ENCODE assay signal across 8 mouse cellular contexts in the genomic region with DNA sequence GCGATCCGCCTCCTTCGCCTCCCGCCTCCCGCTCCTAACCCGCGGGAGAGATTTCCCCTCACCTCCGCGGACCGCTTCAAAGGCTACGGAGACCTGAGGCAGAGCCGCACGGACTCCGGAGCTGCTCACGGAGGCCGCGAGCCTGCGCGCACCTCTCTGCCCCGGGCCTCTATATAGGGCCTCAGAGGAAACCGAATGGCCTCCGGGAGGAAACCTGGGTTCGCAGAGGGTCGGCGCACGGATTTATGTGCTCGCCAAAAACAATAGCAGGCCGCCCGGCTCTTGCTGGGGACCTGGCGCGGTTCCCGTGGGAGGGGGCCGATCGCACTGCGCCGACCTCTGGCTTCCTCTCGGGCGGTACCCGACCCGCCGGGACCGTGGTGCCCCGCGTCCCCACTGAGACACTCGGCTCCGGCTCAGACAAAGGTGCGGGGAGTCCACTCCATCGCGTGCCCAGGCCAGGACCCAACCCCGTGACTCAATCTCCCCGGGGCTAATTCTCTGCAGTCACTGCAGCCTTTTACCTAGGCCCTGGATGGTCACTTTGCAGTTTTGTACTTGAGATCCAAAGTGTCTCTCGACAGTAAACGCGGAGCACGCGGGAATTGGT. TPM values are rescaled to one million over a fixed set of nuclear protein-coding genes. Genes with fewer than 3 reads are reported as not detected.
DNase-seq lines count a peak whose midpoint lies in the region; ATAC-seq lines count a peak whose summit lies in the region.

No protein-coding gene starts in this region.

- H3K27me3 ChIP-seq in heart, embryonic 11.5 days (ENCODE audit: control insufficient read depth, insufficient read depth, low read length), result no peaks in the 10 kb centered on the region
- H3K27me3 ChIP-seq in limb, embryonic 12.5 days, result no peaks in the 10 kb centered on the region
- H3K27me3 ChIP-seq in neural tube, embryonic 15.5 days (replicated peaks), result no peaks in the 10 kb centered on the region

- intact Hi-C loops in heart, postnatal 10 days (cut with DNase I), result loop anchor here (2.0 kb wide), 1 partner anchor 28 kb away; no protein-coding TSS in a partner anchor

- no peak for DNase-seq in heart, postnatal 10 days
- peak; percentile 88 for DNase-seq in 3134 (ENCODE audit: extremely low read depth, insufficient read length, low spot score)
- peak; percentile 71 for DNase-seq in adrenal gland, postnatal 14 days
- peak; percentile 66 for DNase-seq in gastrocnemius, postnatal 10 days
- no peak for DNase-seq in ovary, adult 18-20 months (ENCODE audit: low spot score)

- H3K4me3 ChIP-seq in heart, embryonic 11.5 days (ENCODE audit: low read depth, low read length), result peak overlapping the region; percentile 96
- H3K4me3 ChIP-seq in limb, embryonic 12.5 days (replicated peaks), result peak overlapping the region; percentile 96
- peak overlapping the region; percentile 94 for H3K4me3 ChIP-seq in neural tube, embryonic 15.5 days (replicated peaks)

- peaks cover 16% of the 10 kb centered on the region for H3K4me1 ChIP-seq in heart, embryonic 11.5 days (ENCODE audit: control insufficient read depth, insufficient read depth, low read length)
- peaks cover 22% of the 10 kb centered on the region for H3K4me1 ChIP-seq in limb, embryonic 12.5 days (replicated peaks)
- H3K4me1 ChIP-seq in neural tube, embryonic 15.5 days, result peaks cover 30% of the 10 kb centered on the region

- peak overlapping the region; percentile 100 for H3K27ac ChIP-seq in heart, embryonic 11.5 days (ENCODE audit: low read depth, low read length)
- peak overlapping the region; percentile 100 for H3K27ac ChIP-seq in limb, embryonic 12.5 days
- H3K27ac ChIP-seq in neural tube, embryonic 15.5 days (replicated peaks), result peak overlapping the region; percentile 100

- H3K9ac ChIP-seq in heart, embryonic 11.5 days (ENCODE audit: low read depth, low read length), result peak overlapping the region; percentile 97
- peak overlapping the region; percentile 98 for H3K9ac ChIP-seq in limb, embryonic 12.5 days (replicated peaks)
- H3K9ac ChIP-seq in neural tube, embryonic 15.5 days (replicated peaks), result peak overlapping the region; percentile 95

- ATAC-seq in heart, embryonic 11.5 days (replicated peaks; ENCODE audit: insufficient number of reproducible peaks, low FRiP score, low TSS enrichment), result peak; percentile 64
- ATAC-seq in limb, embryonic 12.5 days (ENCODE audit: insufficient number of reproducible peaks, insufficient read depth, low FRiP score, low TSS enrichment, low read depth), result peak; percentile 76
- ATAC-seq in neural tube, embryonic 15.5 days (ENCODE audit: low FRiP score), result peak; percentile 44

- peak overlapping the region; percentile 81 for H3K4me2 ChIP-seq in heart, embryonic 11.5 days
- H3K4me2 ChIP-seq in limb, embryonic 12.5 days, result peak overlapping the region; percentile 71
- H3K4me2 ChIP-seq in neural tube, embryonic 15.5 days, result peak overlapping the region; percentile 88

- H3K9me3 ChIP-seq in heart, embryonic 11.5 days (replicated peaks; ENCODE audit: control insufficient read depth, low read length), result no peaks in the 10 kb centered on the region
- 0 out of 2 replicates have a peak, but pooled peaks cover 2% of the 10 kb centered on the region for H3K9me3 ChIP-seq in limb, embryonic 12.5 days
- no peaks in the 10 kb centered on the region for H3K9me3 ChIP-seq in neural tube, embryonic 15.5 days (replicated peaks)

- no peaks in the 10 kb centered on the region for H3K36me3 ChIP-seq in heart, embryonic 11.5 days (ENCODE audit: control insufficient read depth, insufficient read depth, low read length)
- H3K36me3 ChIP-seq in limb, embryonic 12.5 days, result no peaks in the 10 kb centered on the region
- H3K36me3 ChIP-seq in neural tube, embryonic 15.5 days, result no peaks in the 10 kb centered on the region

- WGBS in heart, embryonic 11.5 days (ENCODE audit: insufficient replicate concordance), result under 1% methylated on average over 56 of the region's 56 CpGs
- WGBS in limb, embryonic 12.5 days, result under 1% methylated on average over 56 of the region's 56 CpGs
- under 1% methylated on average over 56 of the region's 56 CpGs for WGBS in neural tube, embryonic 15.5 days

RNA-seq across cellular contexts. Expression of a gene that starts 0.6 kb away (rescaled TPM):
- 30.3 and 35.7 TPM in 2 replicates for polyA plus RNA-seq in heart, embryonic 11.5 days (2014; fragmentation: Nextera tagmentation; extraction: Ambion mirVana)
- 10 to 100 TPM; 55.7 to 68.3 TPM for total RNA-seq in heart, postnatal 10 days (2021)
- total RNA-seq in adrenal gland, postnatal 14 days (2021), result 49.3 and 55.0 TPM in 2 replicates
- total RNA-seq in gastrocnemius, postnatal 10 days (2021), result 10 to 100 TPM; 65.9 to 68.0 TPM
- polyA plus RNA-seq in limb, embryonic 12.5 days (2016; fragmentation: Nextera tagmentation; extraction: Ambion mirVana), result 57.6 and 66.7 TPM in 2 replicates
- 40.8 and 44.1 TPM in 2 replicates for polyA plus RNA-seq in neural tube, embryonic 15.5 days (2015; fragmentation: Nextera tagmentation; extraction: Ambion mirVana)

Comparison
In these comparisons a context has a peak if more than half of its experiments do, and no peak if none do; other contexts are left out.
1. DNase-seq: peak in 3134 (single experiment), adrenal gland, postnatal 14 days (single experiment) and gastrocnemius, postnatal 10 days (single experiment); none in heart, postnatal 10 days (0 of 2) and ovary, adult 18-20 months (single experiment).
2. Peak in every context shown above with its lines, with median percentiles within 50 percentile points of each other: ATAC-seq, H3K27ac ChIP-seq, H3K4me2 ChIP-seq, H3K4me3 ChIP-seq and H3K9ac ChIP-seq.